Mouse (Mus musculus): Measurements from ENCODE around the gene Fgfr1op2. TPM values are rescaled to one million over a fixed set of nuclear protein-coding genes. Genes with fewer than 3 reads are reported as not detected.

Gene Fgfr1op2
- polyA plus RNA-seq, 1 experiment from 2014 or later: 83.7 TPM

GRCm38 (mm10) chr6:146642276-146643183, 65.5 kb downstream of the Fgfr1op2 start, which contains the start of the genes Med21 and Tm7sf3:
Gene Med21, plus strand, starts transcription at chr6:146642547.
Gene Tm7sf3, minus strand, starts transcription at chr6:146642824.
- Histone ChIP-seq H3K9me3 (replicated peaks; ENCODE audit: control insufficient read depth, low read length) (no peaks in the 10 kb centered on the region), H3K4me3 (ENCODE audit: low read depth, low read length) (peak within 1 kb of the TSS; percentile 95), H3K27me3 (ENCODE audit: control insufficient read depth, insufficient read depth, low read depth, low read length) (no peaks in the 10 kb centered on the region), H3K9ac (ENCODE audit: low read depth, low read length) (peak within 1 kb of the TSS; percentile 97), H3K27ac (ENCODE audit: low read length) (peak within 1 kb of the TSS; percentile 91), H3K36me3 (ENCODE audit: control insufficient read depth, insufficient read depth) (no peaks in the 10 kb centered on the region), H3K4me1 (ENCODE audit: control insufficient read depth, low read depth, low read length) (peaks cover 21% of the 10 kb centered on the region), H3K4me2 (ENCODE audit: low read depth, low read length) (peak within 1 kb of the TSS; percentile 81)
- peak; percentile 94 for ATAC-seq (ENCODE audit: low read depth)
- under 1% methylated on average over 60 of the region's 60 CpGs for WGBS (ENCODE audit: insufficient replicate concordance)

DNA sequence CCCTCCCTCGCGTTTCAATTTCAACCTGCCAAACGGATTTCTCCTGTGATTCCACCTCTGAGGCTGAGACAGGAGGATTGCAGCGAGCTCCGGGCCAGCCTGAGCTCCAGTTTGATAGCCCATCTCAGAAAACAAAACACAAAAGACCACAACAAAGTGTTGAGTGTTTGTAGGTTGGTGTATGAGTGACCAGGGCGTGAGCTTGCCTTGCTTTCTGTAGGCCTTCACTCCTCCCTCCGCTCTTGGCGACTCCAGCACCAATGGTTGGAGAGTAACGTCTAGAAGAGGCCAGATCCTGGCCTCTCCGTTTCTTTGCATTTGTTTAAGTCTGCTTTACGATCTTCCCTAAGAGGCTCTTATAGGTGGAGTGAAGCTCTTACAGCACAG, 66.2 kb downstream of the Fgfr1op2 start:
- Histone ChIP-seq H3K4me2 (ENCODE audit: low read depth, low read length) (peak overlapping the region; percentile 81), H3K9ac (ENCODE audit: low read depth, low read length) (peak overlapping the region; percentile 97), H3K4me1 (ENCODE audit: control insufficient read depth, low read depth, low read length) (peaks cover 21% of the 10 kb centered on the region), H3K9me3 (replicated peaks; ENCODE audit: control insufficient read depth, low read length) (no peaks in the 10 kb centered on the region), H3K27me3 (ENCODE audit: control insufficient read depth, insufficient read depth, low read depth, low read length) (no peaks in the 10 kb centered on the region), H3K4me3 (ENCODE audit: low read depth, low read length) (peak overlapping the region; percentile 95), H3K36me3 (ENCODE audit: control insufficient read depth, insufficient read depth) (no peaks in the 10 kb centered on the region), H3K27ac (ENCODE audit: low read length) (peak overlapping the region; percentile 91)
- WGBS (ENCODE audit: insufficient replicate concordance): 14% methylated on average over 11 of the region's 11 CpGs
- ATAC-seq (ENCODE audit: low read depth): peak; percentile 10; the same call in 1 of the 2 replicates

Other genes starting within 250 kb of the Fgfr1op2 start
- gene Itpr2, start 75.0 kb upstream of the Fgfr1op2 start, polyA plus RNA-seq (2015; fragmentation: Nextera tagmentation; extraction: Ambion mirVana): 5.9 and 7.5 TPM in 2 replicates
- gene Ints13, start 632 bp downstream of the Fgfr1op2 start, polyA plus RNA-seq (2015; fragmentation: Nextera tagmentation; extraction: Ambion mirVana): 30.1 and 30.7 TPM in 2 replicates
- 51.9 and 61.2 TPM in 2 replicates for gene Med21, start 65.3 kb downstream of the Fgfr1op2 start, polyA plus RNA-seq (2015; fragmentation: Nextera tagmentation; extraction: Ambion mirVana)
- 21.9 and 22.8 TPM in 2 replicates for gene Tm7sf3, start 65.6 kb downstream of the Fgfr1op2 start, polyA plus RNA-seq (2015; fragmentation: Nextera tagmentation; extraction: Ambion mirVana)
- 3.9 and 4.3 TPM in 2 replicates for gene Stk38l, start 147.8 kb downstream of the Fgfr1op2 start, polyA plus RNA-seq (2015; fragmentation: Nextera tagmentation; extraction: Ambion mirVana)
- 0.22 and 0.44 TPM in 2 replicates for gene Arntl2, start 218.9 kb downstream of the Fgfr1op2 start, polyA plus RNA-seq (2015; fragmentation: Nextera tagmentation; extraction: Ambion mirVana)

All from liver, embryonic 16.5 days (tissue).